Mouse (Mus musculus): ENCODE measurements around the gene Gm10337.

Gene Gm10337

DNA sequence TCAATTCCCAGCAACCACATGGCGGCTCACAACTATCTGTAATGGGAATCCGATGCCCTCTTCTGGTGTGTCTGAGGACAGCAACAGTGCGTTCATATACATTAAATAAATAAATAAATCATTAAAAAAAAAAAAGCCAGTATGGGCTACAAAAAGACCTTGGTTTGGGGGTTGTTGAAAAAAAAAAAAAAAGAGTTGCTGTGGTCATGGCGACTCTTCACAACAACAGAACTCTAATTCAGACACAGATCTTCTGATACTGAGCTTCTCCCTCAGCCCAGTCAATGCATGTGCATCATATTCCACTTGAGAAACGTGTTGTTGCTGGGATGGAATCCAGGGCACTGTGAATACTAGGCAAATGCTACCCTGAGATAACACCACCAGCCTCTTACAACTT lies 49.1 kb downstream of the Gm10337 start:
- DNase-seq (ENCODE audit: low spot score in 2 of 2): no peak
